Mouse (Mus musculus) ES-CJ7 (cell line): ENCODE measurements at regions not wholly inside any gene's neighbourhood (a gene's known extent, or its start where the extent isn't known, plus 50 kb on each side); places are given as distances from the start of the nearest gene placed in this dataset.

Source experiments
- DNase-seq: peaks from one replicate; pipeline ENCODE4 v3.0.0; 2011; ENCODE audit warnings: low read depth, low spot score

- peak; percentile 21 for DNase-seq
Observed at GRCm38 (mm10) chr9:61135263-61135882, 236.8 kb upstream of the Tle3 start.

- no peak for DNase-seq
Observed at GRCm38 (mm10) chr9:61135917-61136316, 236.2 kb upstream of the Tle3 start.

- DNase-seq = no peak
Observed at GRCm38 (mm10) chr9:61138741-61139368, 233.3 kb upstream of the Tle3 start.

GRCm38 (mm10) chr9:61143101-61143500 lies 229.1 kb upstream of the Tle3 start:
- no peak for DNase-seq

- DNase-seq = no peak
Observed at GRCm38 (mm10) chr9:61144685-61145318, 227.4 kb upstream of the Tle3 start.

- no peak for DNase-seq
Observed at GRCm38 (mm10) chr9:61145738-61146137, 226.4 kb upstream of the Tle3 start.

GRCm38 (mm10) chr9:61151201-61151600 lies 221.0 kb upstream of the Tle3 start:
- DNase-seq = no peak

GRCm38 (mm10) chr9:61151901-61152337 lies 220.2 kb upstream of the Tle3 start:
- no peak for DNase-seq

- DNase-seq = no peak
Observed at GRCm38 (mm10) chr9:61154721-61155120, 217.4 kb upstream of the Tle3 start.

- DNase-seq = no peak
Observed at GRCm38 (mm10) chr9:61155851-61156250, 216.3 kb upstream of the Tle3 start.

- DNase-seq = no peak
Observed at GRCm38 (mm10) chr9:61158192-61158770, 213.9 kb upstream of the Tle3 start.

GRCm38 (mm10) chr9:61159159-61159558 lies 213.0 kb upstream of the Tle3 start:
- DNase-seq = no peak

- DNase-seq = no peak
Observed at GRCm38 (mm10) chr9:61159616-61160015, 212.6 kb upstream of the Tle3 start.

- DNase-seq = no peak
Observed at GRCm38 (mm10) chr9:61162884-61163283, 209.3 kb upstream of the Tle3 start.

GRCm38 (mm10) chr9:61163671-61164288 lies 208.4 kb upstream of the Tle3 start:
- DNase-seq = no peak

- no peak for DNase-seq
Observed at GRCm38 (mm10) chr9:61164501-61165251, 207.5 kb upstream of the Tle3 start.

GRCm38 (mm10) chr9:61166115-61166514 lies 206.1 kb upstream of the Tle3 start:
- no peak for DNase-seq

GRCm38 (mm10) chr9:61167097-61167842 lies 204.9 kb upstream of the Tle3 start:
- DNase-seq = no peak

GRCm38 (mm10) chr9:61168931-61169330 lies 203.2 kb upstream of the Tle3 start:
- DNase-seq = no peak

- DNase-seq = no peak
Observed at GRCm38 (mm10) chr9:61169506-61170090, 202.6 kb upstream of the Tle3 start.
